Mouse (Mus musculus) right cerebral cortex, postnatal 25 days (tissue): ENCODE results near the gene Pja2.
"Not testable (repeated sequence)": the region's sequence is repeated elsewhere in the genome, so short reads cannot be mapped to it uniquely, and the experiment has no call there.

ENCODE experiments used
- DNase-seq: peaks from one replicate; pipeline ENCODE4 v3.0.0; 2022

Pja2 gene

GRCm38 (mm10) chr17:64277649-64278212, 54.0 kb downstream of the Pja2 start:
- no peak for DNase-seq

- no peak for DNase-seq
These were observed 55.0 kb downstream of the Pja2 start for GRCm38 (mm10) chr17:64276666-64277065.

GRCm38 (mm10) chr17:64275188-64275587, 56.5 kb downstream of the Pja2 start:
- DNase-seq: no peak

GRCm38 (mm10) chr17:64274341-64275105, 57.2 kb downstream of the Pja2 start:
- DNase-seq: no peak

- no peak for DNase-seq
These were observed 71.1 kb downstream of the Pja2 start for GRCm38 (mm10) chr17:64260571-64260970.

- DNase-seq: no peak
These were observed 83.5 kb downstream of the Pja2 start for GRCm38 (mm10) chr17:64248246-64248645.

GRCm38 (mm10) chr17:64242898-64243297, 88.8 kb downstream of the Pja2 start:
- DNase-seq: no peak

GRCm38 (mm10) chr17:64242310-64242859, 89.3 kb downstream of the Pja2 start:
- DNase-seq: no peak

- DNase-seq: no peak
These were observed 90.0 kb downstream of the Pja2 start for GRCm38 (mm10) chr17:64241544-64242292.

- no peak for DNase-seq
These were observed 99.6 kb downstream of the Pja2 start for GRCm38 (mm10) chr17:64232134-64232533.

GRCm38 (mm10) chr17:64231637-64232036, 100.1 kb downstream of the Pja2 start:
- not testable (repeated sequence) for DNase-seq

- DNase-seq: no peak
These were observed 100.5 kb downstream of the Pja2 start for GRCm38 (mm10) chr17:64231172-64231571.
